Mouse (Mus musculus) cerebellum, adult 9-11 months (tissue): ENCODE results near the gene Rhbdd2.

Source experiments
- DNase-seq: peaks from one replicate; pipeline ENCODE4 v3.0.0; 2022

The Rhbdd2 gene

GRCm38 (mm10) chr5:135646038-135646437 is 13.6 kb downstream of the Rhbdd2 start:
- DNase-seq, result no peak

- DNase-seq, result no peak
These were observed 16.3 kb downstream of the Rhbdd2 start for GRCm38 (mm10) chr5:135648461-135649308.

GRCm38 (mm10) chr5:135649309-135649633 is 16.9 kb downstream of the Rhbdd2 start:
- DNase-seq, result no peak

- no peak for DNase-seq
These were observed 19.1 kb downstream of the Rhbdd2 start for GRCm38 (mm10) chr5:135651536-135651935.

- no peak for DNase-seq
These were observed 20.8 kb downstream of the Rhbdd2 start for GRCm38 (mm10) chr5:135653209-135653608.

GRCm38 (mm10) chr5:135656046-135656445 is 23.6 kb downstream of the Rhbdd2 start:
- no peak for DNase-seq

- DNase-seq, result no peak
These were observed 24.7 kb downstream of the Rhbdd2 start for GRCm38 (mm10) chr5:135657128-135657527.

- DNase-seq, result no peak
These were observed 25.4 kb downstream of the Rhbdd2 start for GRCm38 (mm10) chr5:135657703-135658373.

GRCm38 (mm10) chr5:135659956-135660355 is 27.5 kb downstream of the Rhbdd2 start:
- no peak for DNase-seq

- no peak for DNase-seq
These were observed 28.1 kb downstream of the Rhbdd2 start for GRCm38 (mm10) chr5:135660535-135660934.

- DNase-seq, result no peak
These were observed 34.5 kb downstream of the Rhbdd2 start for GRCm38 (mm10) chr5:135666890-135667289.

GRCm38 (mm10) chr5:135668071-135668470 is 35.7 kb downstream of the Rhbdd2 start:
- no peak for DNase-seq

- no peak for DNase-seq
These were observed 37.4 kb downstream of the Rhbdd2 start, which contains the start of gene Por for GRCm38 (mm10) chr5:135669741-135670275. TSS of gene Por (plus strand) at chr5:135670033.

- no peak for DNase-seq
These were observed 38.5 kb downstream of the Rhbdd2 start for GRCm38 (mm10) chr5:135670881-135671280.

- no peak for DNase-seq
These were observed 40.1 kb downstream of the Rhbdd2 start for GRCm38 (mm10) chr5:135672509-135672908.

GRCm38 (mm10) chr5:135672980-135673379 is 40.6 kb downstream of the Rhbdd2 start:
- no peak for DNase-seq

GRCm38 (mm10) chr5:135674349-135674775 is 41.9 kb downstream of the Rhbdd2 start:
- no peak for DNase-seq

- DNase-seq, result peak; percentile 65
These were observed 42.4 kb downstream of the Rhbdd2 start for GRCm38 (mm10) chr5:135674821-135675220.

GRCm38 (mm10) chr5:135676696-135677095 is 44.3 kb downstream of the Rhbdd2 start:
- DNase-seq, result no peak

- no peak for DNase-seq
These were observed 44.8 kb downstream of the Rhbdd2 start for GRCm38 (mm10) chr5:135677251-135677650.

GRCm38 (mm10) chr5:135678481-135678880 is 46.1 kb downstream of the Rhbdd2 start:
- DNase-seq, result no peak

GRCm38 (mm10) chr5:135680967-135681545 is 48.6 kb downstream of the Rhbdd2 start:
- DNase-seq, result no peak

GRCm38 (mm10) chr5:135682009-135682408 is 49.6 kb downstream of the Rhbdd2 start:
- no peak for DNase-seq
